ENCODE assay signal across 9 mouse cellular contexts in the genomic region with DNA sequence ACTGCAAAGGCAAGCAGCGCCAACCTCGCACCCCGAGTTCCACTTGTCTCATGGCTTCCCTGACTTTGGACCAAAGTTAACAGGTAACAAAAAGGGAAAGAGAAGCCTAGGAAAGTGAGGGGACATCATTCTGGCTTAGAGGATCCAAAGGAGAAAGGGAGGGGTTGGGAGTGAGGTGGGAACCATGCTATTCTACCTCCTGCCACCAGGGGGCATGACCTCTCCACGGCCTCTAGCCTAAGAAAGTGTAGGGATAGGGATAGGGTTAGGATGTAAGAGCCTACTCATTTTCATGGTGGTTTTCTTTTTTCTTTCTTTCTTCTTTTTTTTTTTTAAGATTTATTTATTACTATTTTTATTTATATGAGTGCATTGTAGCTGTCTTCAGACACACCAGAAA. TPM values are rescaled to one million over a fixed set of nuclear protein-coding genes. Genes with fewer than 3 reads are reported as not detected.
DNase-seq lines count a peak whose midpoint lies in the region; ATAC-seq lines count a peak whose summit lies in the region.
"Had no signal": no experiment of that assay in that cellular context is flagged by ENCODE, and none has a peak within 500 bp of the region (broad histone marks: within the 10 kb centered on the region; RNA-seq: fewer than 3 reads in every experiment).

No protein-coding gene starts in this region.

- peaks cover 19% of the 10 kb centered on the region for H3K4me1 ChIP-seq in heart, embryonic 10.5 days
- no peaks in the 10 kb centered on the region for H3K4me1 ChIP-seq in limb, embryonic 10.5 days
- H3K4me1 ChIP-seq in forebrain, embryonic 13.5 days = no peaks in the 10 kb centered on the region
- H3K4me1 ChIP-seq: limb, embryonic 13.5 days had no signal

- no peak overlapping the region for H3K9ac ChIP-seq in forebrain, embryonic 13.5 days
- H3K9ac ChIP-seq: limb, embryonic 13.5 days had no signal

- H3K4me2 ChIP-seq in forebrain, embryonic 13.5 days = no peak overlapping the region
- H3K4me2 ChIP-seq: limb, embryonic 13.5 days had no signal

- H3K27ac ChIP-seq in heart, embryonic 10.5 days = no peak overlapping the region
- no peak overlapping the region for H3K27ac ChIP-seq in limb, embryonic 10.5 days
- H3K27ac ChIP-seq in forebrain, embryonic 13.5 days = no peak overlapping the region
- H3K27ac ChIP-seq: limb, embryonic 13.5 days had no signal

- 83% methylated on average over 4 of the region's 4 CpGs for WGBS in heart, embryonic 10.5 days
- WGBS in limb, embryonic 10.5 days = 85% methylated on average over 4 of the region's 4 CpGs
- WGBS in forebrain, embryonic 13.5 days = 80% methylated on average over 4 of the region's 4 CpGs

- peak; percentile 65 to 67 for DNase-seq in heart, adult 18-20 months
- no peak for DNase-seq in heart, embryonic 10.5 days (ENCODE audit: low spot score)
- DNase-seq in 416B (ENCODE audit: low read depth) (peak; percentile 64), NIH3T3 (ENCODE audit: low read depth) (peak; percentile 74)
- DNase-seq in embryo, embryonic 10.5 days (ENCODE audit: low spot score) = peak; percentile 63
- peak; percentile 51 for DNase-seq in limb, embryonic 10.5 days (ENCODE audit: low spot score)
- peak; percentile 49 for DNase-seq in retina, postnatal 7 days (ENCODE audit: low read depth, low spot score)

- peaks cover 93% of the 10 kb centered on the region for H3K36me3 ChIP-seq in heart, embryonic 10.5 days
- H3K36me3 ChIP-seq in limb, embryonic 10.5 days = peaks cover 98% of the 10 kb centered on the region
- peaks cover 97% of the 10 kb centered on the region for H3K36me3 ChIP-seq in forebrain, embryonic 13.5 days (ENCODE audit: poor library complexity, severe bottlenecking)

- H3K9me3 ChIP-seq in heart, embryonic 10.5 days = no peaks in the 10 kb centered on the region
- H3K9me3 ChIP-seq in limb, embryonic 10.5 days (replicated peaks) = no peaks in the 10 kb centered on the region
- no peaks in the 10 kb centered on the region for H3K9me3 ChIP-seq in forebrain, embryonic 13.5 days (replicated peaks)
- H3K9me3 ChIP-seq: limb, embryonic 13.5 days had no signal

- H3K4me3 ChIP-seq in heart, embryonic 10.5 days = no peak overlapping the region
- H3K4me3 ChIP-seq in limb, embryonic 10.5 days = no peak overlapping the region
- no peak overlapping the region for H3K4me3 ChIP-seq in forebrain, embryonic 13.5 days
- H3K4me3 ChIP-seq: limb, embryonic 13.5 days had no signal

- no peaks in the 10 kb centered on the region for H3K27me3 ChIP-seq in heart, embryonic 10.5 days (ENCODE audit: insufficient read depth, poor library complexity, severe bottlenecking)
- no peaks in the 10 kb centered on the region for H3K27me3 ChIP-seq in limb, embryonic 10.5 days (ENCODE audit: low read depth, poor library complexity, severe bottlenecking)
- no peaks in the 10 kb centered on the region for H3K27me3 ChIP-seq in forebrain, embryonic 13.5 days
- H3K27me3 ChIP-seq: limb, embryonic 13.5 days had no signal

- no peak for ATAC-seq in forebrain, embryonic 13.5 days

RNA-seq across cellular contexts. Expression of gene Ehd2, which starts 8.5 kb away (rescaled TPM):
- 10 to 100 TPM; 65.8 to 77.3 TPM for total RNA-seq in heart, adult 18-20 months (2021)
- 22.1 and 26.2 TPM in 2 replicates for polyA plus RNA-seq in heart, embryonic 10.5 days (2016; fragmentation: Nextera tagmentation; extraction: Ambion mirVana)
- 10.1 and 10.4 TPM in 2 replicates for polyA plus RNA-seq in limb, embryonic 10.5 days (2016; fragmentation: Nextera tagmentation; extraction: Ambion mirVana)
- 3.6 and 4.4 TPM in 2 replicates for polyA plus RNA-seq in forebrain, embryonic 13.5 days (2015; fragmentation: Nextera tagmentation; extraction: Ambion mirVana)

RNA-seq across cellular contexts. Expression of gene Nop53, which starts 30.0 kb away (rescaled TPM):
- 100 to 1,000 TPM; 134 to 143 TPM for total RNA-seq in heart, adult 18-20 months (2021)
- polyA plus RNA-seq in heart, embryonic 10.5 days (2016; fragmentation: Nextera tagmentation; extraction: Ambion mirVana) = 136 and 152 TPM in 2 replicates
- polyA plus RNA-seq in limb, embryonic 10.5 days (2016; fragmentation: Nextera tagmentation; extraction: Ambion mirVana) = 173 and 203 TPM in 2 replicates
- 150 and 152 TPM in 2 replicates for polyA plus RNA-seq in forebrain, embryonic 13.5 days (2015; fragmentation: Nextera tagmentation; extraction: Ambion mirVana)

RNA-seq across cellular contexts. Expression of gene Selenow, which starts 53.7 kb away (rescaled TPM):
- total RNA-seq in heart, adult 18-20 months (2021) = 100 to 1,000 TPM; 181 to 202 TPM
- polyA plus RNA-seq in heart, embryonic 10.5 days (2016; fragmentation: Nextera tagmentation; extraction: Ambion mirVana) = 750 and 752 TPM in 2 replicates
- 654 and 733 TPM in 2 replicates for polyA plus RNA-seq in limb, embryonic 10.5 days (2016; fragmentation: Nextera tagmentation; extraction: Ambion mirVana)
- 1,237 and 1,357 TPM in 2 replicates for polyA plus RNA-seq in forebrain, embryonic 13.5 days (2015; fragmentation: Nextera tagmentation; extraction: Ambion mirVana)
